Mouse (Mus musculus): Measurements from ENCODE around the gene Serpine1.

GRCm38 (mm10) chr5:137106434-137106833 is 34.4 kb upstream of the Serpine1 start:
- TF ChIP-seq CTCF (IDR thresholded peaks at IDR 0.05; ENCODE audit: extremely low read depth, insufficient read length, insufficient replicate concordance, low read depth, low read length) (no peak), POLR2A (IDR thresholded peaks at IDR 0.05; ENCODE audit: low read depth, low read length) (no peak)

All from small intestine, adult 2 months (tissue).